Mouse (Mus musculus) left cerebral cortex, adult 9 months (tissue): ENCODE results near the gene Olfr802.

Source experiments
- DNase-seq, 2 experiments: peaks; one replicate each; pipeline ENCODE4 v3.0.0; 2022; ENCODE audit warnings: low spot score in 2 of 2

Olfr802 gene

DNA sequence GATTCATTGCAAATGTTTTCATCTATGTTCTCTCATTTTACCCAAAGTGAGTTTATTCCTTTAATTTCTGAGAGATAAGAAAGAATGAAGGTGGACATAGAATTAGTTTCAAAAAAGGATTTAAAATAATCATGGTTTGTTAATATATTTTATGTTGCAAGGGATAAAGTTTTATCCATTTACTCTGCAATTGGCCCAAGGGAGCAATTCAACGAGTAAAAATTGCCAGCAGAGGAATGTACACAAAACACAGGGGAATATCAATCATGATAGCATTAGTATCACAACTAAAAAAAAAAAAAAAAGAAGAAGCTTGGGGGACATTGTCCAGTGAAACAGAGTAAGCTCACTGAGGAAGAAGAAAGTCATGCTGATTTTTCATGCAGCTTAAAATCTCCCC, at the start of gene Olfr802:
Gene Olfr802 (minus strand): TSS at position 101 of the 400 bp plus-strand sequence.
- no peak for DNase-seq

- DNase-seq = no peak
These were observed 41.3 kb upstream of the Olfr802 start, which contains the start of gene Olfr805 for GRCm38 (mm10) chr10:129729275-129729674. Olfr805 (minus strand) TSS chr10:129729375.

- no peak for DNase-seq
These were observed 14.9 kb upstream of the Olfr802 start, which contains the start of gene Olfr804 for GRCm38 (mm10) chr10:129702910-129703309. Olfr804 (plus strand) TSS chr10:129703210.

- no peak for DNase-seq
These were observed 6.2 kb upstream of the Olfr802 start, which contains the start of gene Olfr803 for GRCm38 (mm10) chr10:129694186-129694585. Olfr803 (minus strand) TSS chr10:129694286.

DNA sequence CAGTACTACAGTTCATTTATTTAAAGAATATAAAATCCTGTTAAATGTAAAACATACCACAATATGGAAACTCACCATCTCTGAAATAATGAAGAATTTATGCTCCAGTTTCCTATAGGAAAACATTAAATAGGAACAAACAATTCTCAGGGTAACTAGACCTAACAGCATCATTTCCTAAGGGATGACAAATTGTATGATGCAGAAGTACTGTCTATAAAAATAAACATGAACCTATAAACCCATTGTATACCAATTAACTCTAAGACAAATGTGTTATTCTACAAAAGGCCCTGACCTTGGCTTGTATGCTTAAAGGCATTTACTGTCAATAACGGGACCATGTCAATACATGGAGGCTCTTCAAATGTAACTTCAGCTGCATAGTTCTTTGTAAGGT, 14.2 kb downstream of the Olfr802 start, which contains the start of gene Olfr801:
Gene Olfr801 (minus strand): TSS at position 101 of the 400 bp plus-strand sequence.
- DNase-seq = no peak

DNA sequence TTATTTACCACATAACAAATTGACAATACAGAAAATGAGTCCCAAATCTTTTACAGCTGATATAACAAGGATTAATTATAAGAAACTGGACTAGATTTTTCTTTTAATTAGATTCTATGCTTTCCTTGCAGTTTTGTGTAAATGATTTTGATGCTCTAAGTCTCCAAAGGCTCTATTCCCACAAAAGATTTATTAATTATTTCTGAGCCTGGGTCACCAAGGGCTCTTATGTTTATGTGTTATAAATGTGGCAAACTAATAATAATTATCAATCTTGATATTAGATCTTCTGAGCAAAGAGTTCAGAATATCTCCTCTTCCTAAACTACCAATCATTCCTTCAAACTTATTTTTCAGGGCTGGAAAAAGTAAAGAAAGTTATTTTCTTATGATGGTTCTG, 30.6 kb downstream of the Olfr802 start, which contains the start of gene Olfr800:
Gene Olfr800 (plus strand): TSS at position 301 of the 400 bp plus-strand sequence.
- DNase-seq = no peak

GRCm38 (mm10) chr10:129651763-129652162, 36.2 kb downstream of the Olfr802 start:
- DNase-seq = no peak

DNA sequence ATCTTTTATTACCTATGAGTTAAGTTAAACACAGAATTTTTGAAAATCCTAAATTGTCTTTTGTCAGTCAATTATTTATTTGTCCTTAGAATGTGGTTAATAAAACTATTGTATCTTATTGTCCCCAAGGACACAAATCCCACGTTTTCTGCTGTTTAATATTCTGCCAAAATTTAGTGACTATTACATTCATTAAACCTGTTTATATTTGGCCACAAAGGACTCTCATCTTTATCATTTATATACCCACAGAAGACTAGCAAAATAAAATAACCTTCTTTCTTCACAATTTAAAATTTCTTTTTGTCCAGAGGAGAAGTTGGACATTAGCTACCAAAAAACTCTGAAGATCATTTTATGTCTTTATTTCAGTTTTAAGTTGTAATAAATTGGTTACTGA, 50.8 kb downstream of the Olfr802 start, which contains the start of gene Olfr799:
Gene Olfr799 (plus strand): TSS at position 301 of the 400 bp plus-strand sequence.
- DNase-seq = no peak

DNA sequence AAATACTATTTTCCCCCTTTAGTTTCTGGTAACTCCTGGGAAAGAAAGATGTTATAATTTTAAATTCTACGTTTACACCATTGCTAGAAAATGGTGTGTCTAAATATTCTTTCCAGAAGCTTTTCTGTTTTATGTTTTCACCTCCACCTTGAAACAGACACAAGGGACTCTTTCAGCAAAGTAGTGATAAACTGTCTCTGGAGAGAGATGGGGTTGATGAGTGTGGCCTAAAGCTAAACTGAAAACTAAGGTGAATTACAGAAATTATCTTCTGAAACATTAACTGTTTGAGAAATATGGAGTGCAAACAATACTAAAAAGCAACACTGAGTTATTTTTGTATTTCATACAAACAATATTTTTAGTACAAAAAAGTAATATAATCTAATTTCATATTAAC, 60.1 kb downstream of the Olfr802 start, which contains the start of gene Olfr798:
Gene Olfr798 (minus strand): TSS at position 101 of the 400 bp plus-strand sequence.
- DNase-seq = no peak
